Comparison of ENCODE assay signal across 21 mouse cellular contexts in the genomic region with DNA sequence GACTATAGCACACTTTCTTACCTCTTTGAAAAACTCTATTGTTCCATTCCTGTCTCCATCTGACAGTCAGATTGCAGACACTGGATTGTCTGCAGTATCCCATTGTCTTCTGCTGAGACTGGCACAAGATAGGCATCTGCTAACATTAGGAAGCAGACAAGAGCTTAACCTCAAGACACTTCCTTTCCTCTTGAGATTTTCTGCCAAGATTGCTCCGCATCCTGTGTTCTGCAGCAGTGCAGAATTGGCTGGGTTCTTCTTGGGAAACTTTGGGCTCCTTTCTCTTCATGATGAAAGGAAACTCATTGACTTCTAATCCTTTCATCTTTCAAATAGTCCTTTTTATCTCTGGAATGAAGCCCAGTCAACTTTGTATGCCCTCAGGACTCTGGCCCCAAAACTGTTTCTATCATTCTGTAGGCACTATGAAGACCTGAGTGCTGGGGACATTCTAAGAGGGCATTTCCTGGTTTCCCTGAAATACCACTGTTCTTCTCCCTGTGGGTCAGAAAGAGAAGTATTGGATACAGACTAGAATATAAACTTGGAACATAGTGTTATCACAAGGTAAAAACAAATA.
A peak's percentile ranks its signal among the peaks of the same experiment; 100 is the strongest.
DNase-seq lines count a peak whose midpoint lies in the region; ATAC-seq and TF ChIP-seq lines count a peak whose summit lies in the region.
"Had no signal": no experiment of that assay in that cellular context is flagged by ENCODE, and none has a peak within 500 bp of the region (broad histone marks: within the 10 kb centered on the region; RNA-seq: fewer than 3 reads in every experiment).

No protein-coding gene starts in this region.

- no peaks in the 10 kb centered on the region for H3K79me3 ChIP-seq in C2C12 (ENCODE audit: low read depth)

- no peaks in the 10 kb centered on the region for H3K4me1 ChIP-seq in embryonic facial prominence, embryonic 14.5 days (ENCODE audit: control insufficient read depth, insufficient read depth, low read length)
- H3K4me1 ChIP-seq in embryonic facial prominence, embryonic 10.5 days: no peaks in the 10 kb centered on the region
- H3K4me1 ChIP-seq: forebrain, embryonic 15.5 days; hindbrain, embryonic 15.5 days had no signal

- H3K27ac ChIP-seq in embryonic facial prominence, embryonic 14.5 days (replicated peaks; ENCODE audit: low read depth, low read length): no peak overlapping the region
- no peak overlapping the region for H3K27ac ChIP-seq in embryonic facial prominence, embryonic 10.5 days (replicated peaks)
- H3K27ac ChIP-seq: forebrain, embryonic 15.5 days; hindbrain, embryonic 15.5 days; macrophage had no signal

- no peaks in the 10 kb centered on the region for H3K9me3 ChIP-seq in embryonic facial prominence, embryonic 14.5 days (ENCODE audit: control insufficient read depth, low read length)
- H3K9me3 ChIP-seq in embryonic facial prominence, embryonic 10.5 days: no peaks in the 10 kb centered on the region
- H3K9me3 ChIP-seq: forebrain, embryonic 15.5 days; hindbrain, embryonic 15.5 days had no signal

- no peaks in the 10 kb centered on the region for H3K27me3 ChIP-seq in embryonic facial prominence, embryonic 14.5 days (replicated peaks; ENCODE audit: control insufficient read depth, insufficient read depth, low read length)
- no peaks in the 10 kb centered on the region for H3K27me3 ChIP-seq in embryonic facial prominence, embryonic 10.5 days (replicated peaks; ENCODE audit: low read depth, poor library complexity, severe bottlenecking)
- H3K27me3 ChIP-seq in C2C12 (ENCODE audit: control insufficient read depth, insufficient read depth, insufficient read length): no peaks in the 10 kb centered on the region
- H3K27me3 ChIP-seq: forebrain, embryonic 15.5 days; hindbrain, embryonic 15.5 days had no signal

- 78% methylated on average over 1 of the region's 1 CpGs for WGBS in embryonic facial prominence, embryonic 14.5 days
- 63% methylated on average over 1 of the region's 1 CpGs for WGBS in embryonic facial prominence, embryonic 10.5 days

- no peak overlapping the region for H3K9ac ChIP-seq in embryonic facial prominence, embryonic 14.5 days (ENCODE audit: low read depth, low read length)
- H3K9ac ChIP-seq: forebrain, embryonic 15.5 days; hindbrain, embryonic 15.5 days had no signal

- no peak overlapping the region for H3K4me3 ChIP-seq in embryonic facial prominence, embryonic 14.5 days (ENCODE audit: low read depth, low read length)
- H3K4me3 ChIP-seq in embryonic facial prominence, embryonic 10.5 days: no peak overlapping the region
- H3K4me3 ChIP-seq in C2C12 (ENCODE audit: insufficient read depth, poor library complexity, severe bottlenecking): no peak overlapping the region
- H3K4me3 ChIP-seq: forebrain, embryonic 15.5 days; hindbrain, embryonic 15.5 days had no signal

- H3K79me2 ChIP-seq in C2C12 (ENCODE audit: control insufficient read depth, insufficient read depth): no peaks in the 10 kb centered on the region

- peak; percentile 17 for DNase-seq in embryonic facial prominence, embryonic 14.5 days (ENCODE audit: low spot score)
- DNase-seq in embryonic facial prominence, embryonic 10.5 days (ENCODE audit: low spot score): no peak
- peak; percentile 20 to 50 for DNase-seq in lung, postnatal 4 days
- no peak for DNase-seq in left cerebral cortex, adult 11 months (ENCODE audit: low spot score)
- no peak for DNase-seq in right cerebral cortex, adult 2 months (ENCODE audit: low spot score in 2 of 2)
- no peak for DNase-seq in embryo, embryonic 11 days
- DNase-seq: cerebellum, adult 9-11 months; gastrocnemius, postnatal 36 days; heart, postnatal 36 days; kidney, adult 18-20 months; layer of hippocampus, postnatal 36 days; liver; midbrain, embryonic 14.5 days; right cerebral cortex, adult 18-20 months; thymus, adult 2 months had no signal

- ATAC-seq in embryonic facial prominence, embryonic 14.5 days (ENCODE audit: low read depth): no peak
- 0 out of 2 replicates have a peak, but pooled peaks have one; percentile 21 for ATAC-seq in granulocyte monocyte progenitor cell, adult 5-6 weeks (replicated peaks; ENCODE audit: poor library complexity, severe bottlenecking)
- ATAC-seq: forebrain, embryonic 15.5 days had no signal

- no peaks in the 10 kb centered on the region for H3K36me3 ChIP-seq in embryonic facial prominence, embryonic 14.5 days (ENCODE audit: control insufficient read depth, insufficient read depth, low read length)
- no peaks in the 10 kb centered on the region for H3K36me3 ChIP-seq in embryonic facial prominence, embryonic 10.5 days (replicated peaks)
- H3K36me3 ChIP-seq in C2C12 (ENCODE audit: control insufficient read depth, insufficient read depth): no peaks in the 10 kb centered on the region
- H3K36me3 ChIP-seq: forebrain, embryonic 15.5 days; hindbrain, embryonic 15.5 days had no signal

- no peak overlapping the region for H3K4me2 ChIP-seq in embryonic facial prominence, embryonic 14.5 days (ENCODE audit: low read depth, low read length)
- H3K4me2 ChIP-seq: forebrain, embryonic 15.5 days; heart, embryonic 11.5 days; hindbrain, embryonic 15.5 days had no signal

- no peak for TF ChIP-seq CTCF in C2C12 (IDR thresholded peaks at IDR 0.05; ENCODE audit: control insufficient read depth, insufficient read depth, insufficient read length)

- H3ac ChIP-seq in C2C12 (ENCODE audit: control insufficient read depth, insufficient read length, low read depth): no peak overlapping the region

TF ChIP-seq in C2C12, 6 proteins besides CTCF, POLR2A, EP300 and RAD21:
- TF ChIP-seq MYOG (IDR thresholded peaks at IDR 0.05; ENCODE audit: control insufficient read depth, extremely low read depth, insufficient read length): no peak
- TF ChIP-seq CEBPB (IDR thresholded peaks at IDR 0.05; ENCODE audit: low read depth): peak; percentile 16

Comparison
In these comparisons a context has a peak if more than half of its experiments do, and no peak if none do; other contexts are left out.
1. DNase-seq: peak in embryonic facial prominence, embryonic 14.5 days (single experiment) and lung, postnatal 4 days (2 of 2); none in embryonic facial prominence, embryonic 10.5 days (single experiment), left cerebral cortex, adult 11 months (single experiment), right cerebral cortex, adult 2 months (0 of 2) and embryo, embryonic 11 days (single experiment).